Mouse (Mus musculus): ENCODE results near the gene Borcs6.
"Not testable (repeated sequence)": the region's sequence is repeated elsewhere in the genome, so short reads cannot be mapped to it uniquely, and the experiment has no call there.

The Borcs6 gene

DNA sequence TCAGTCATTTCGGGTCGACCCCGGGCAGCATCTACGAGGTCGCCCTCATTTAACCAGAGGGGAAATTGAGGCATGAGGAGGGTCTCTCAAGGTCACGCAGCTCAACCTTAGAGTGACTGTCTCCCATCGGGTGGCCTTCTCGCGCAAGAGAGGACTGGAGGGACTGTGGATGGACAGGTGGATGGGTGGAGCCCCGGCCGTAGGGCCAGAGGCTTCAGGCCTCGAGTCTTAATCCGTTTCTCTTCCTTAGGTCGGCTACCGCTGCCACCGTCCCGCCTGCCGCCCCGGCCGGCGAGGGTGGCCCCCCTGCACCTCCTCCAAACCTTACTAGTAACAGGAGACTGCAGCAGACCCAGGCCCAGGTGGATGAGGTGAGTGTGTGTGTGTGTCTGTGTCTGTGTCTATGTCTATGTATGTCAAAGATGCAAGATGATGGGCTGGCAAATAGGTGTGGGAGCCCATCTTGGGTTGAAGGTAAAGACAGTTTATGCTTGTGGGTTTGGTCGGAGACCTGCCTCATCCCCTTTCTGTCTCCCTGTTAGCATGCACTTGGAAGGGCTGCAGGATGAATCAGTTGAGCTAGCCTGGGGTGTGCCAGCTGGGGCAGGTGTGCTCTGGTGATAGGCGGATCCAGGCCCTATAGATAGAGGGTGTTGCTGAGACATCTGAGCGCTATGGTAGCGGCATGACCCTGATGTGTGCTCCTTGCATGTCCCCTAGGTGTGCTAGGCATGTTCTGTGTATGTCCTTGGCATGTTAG, 29.5 kb downstream of the Borcs6 start:
- DNase-seq (ENCODE audit: low spot score in 2 of 2), result no peak

DNA sequence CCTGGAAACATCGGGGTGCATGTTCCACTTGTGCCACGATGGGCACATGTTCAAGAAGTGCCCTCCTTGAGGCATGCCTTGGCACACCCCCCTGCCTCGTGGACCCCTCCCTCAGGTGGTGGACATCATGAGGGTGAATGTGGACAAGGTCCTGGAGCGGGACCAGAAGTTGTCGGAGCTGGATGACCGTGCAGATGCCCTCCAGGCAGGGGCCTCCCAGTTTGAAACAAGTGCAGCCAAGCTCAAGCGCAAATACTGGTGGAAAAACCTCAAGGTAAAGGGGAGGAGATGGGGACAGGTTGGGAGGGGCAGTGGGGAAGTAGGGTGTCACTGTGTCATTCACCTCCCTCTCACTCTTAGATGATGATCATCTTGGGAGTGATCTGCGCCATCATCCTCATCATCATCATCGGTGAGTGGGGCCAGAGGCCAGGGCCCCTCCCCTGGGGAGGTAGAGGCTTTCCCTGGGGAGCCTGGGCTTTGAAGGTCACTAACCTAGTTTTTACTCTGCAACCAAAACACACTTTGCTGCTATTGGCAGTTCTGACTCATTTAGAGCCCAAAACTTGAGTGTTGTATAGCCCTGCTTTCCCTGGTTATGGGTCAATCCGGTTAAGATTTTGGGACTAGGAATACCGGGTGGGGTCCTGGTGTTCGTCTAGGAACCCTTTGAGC, 30.2 kb downstream of the Borcs6 start:
- DNase-seq (ENCODE audit: low spot score in 2 of 2), result no peak

DNA sequence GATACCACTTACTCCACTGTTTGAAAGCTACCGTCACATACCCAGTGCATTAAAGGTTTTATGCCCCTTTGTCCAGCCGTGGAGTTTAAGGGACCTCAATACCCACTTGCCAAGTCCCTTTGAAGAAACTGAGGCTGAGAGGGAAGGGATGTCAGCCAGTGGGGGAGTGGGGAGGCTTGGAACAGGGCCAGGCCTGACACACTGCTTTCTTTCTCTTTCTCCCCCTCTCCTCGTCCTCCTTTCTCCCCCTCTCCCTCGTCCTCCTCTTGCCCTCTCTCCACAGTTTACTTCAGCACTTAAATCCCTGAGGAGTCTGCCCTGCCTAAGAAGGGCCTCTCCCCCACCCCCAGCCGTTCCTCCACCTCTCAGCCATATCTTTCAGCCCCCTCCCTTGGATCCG, 30.9 kb downstream of the Borcs6 start:
- no peak for DNase-seq (ENCODE audit: low spot score in 2 of 2)

DNA sequence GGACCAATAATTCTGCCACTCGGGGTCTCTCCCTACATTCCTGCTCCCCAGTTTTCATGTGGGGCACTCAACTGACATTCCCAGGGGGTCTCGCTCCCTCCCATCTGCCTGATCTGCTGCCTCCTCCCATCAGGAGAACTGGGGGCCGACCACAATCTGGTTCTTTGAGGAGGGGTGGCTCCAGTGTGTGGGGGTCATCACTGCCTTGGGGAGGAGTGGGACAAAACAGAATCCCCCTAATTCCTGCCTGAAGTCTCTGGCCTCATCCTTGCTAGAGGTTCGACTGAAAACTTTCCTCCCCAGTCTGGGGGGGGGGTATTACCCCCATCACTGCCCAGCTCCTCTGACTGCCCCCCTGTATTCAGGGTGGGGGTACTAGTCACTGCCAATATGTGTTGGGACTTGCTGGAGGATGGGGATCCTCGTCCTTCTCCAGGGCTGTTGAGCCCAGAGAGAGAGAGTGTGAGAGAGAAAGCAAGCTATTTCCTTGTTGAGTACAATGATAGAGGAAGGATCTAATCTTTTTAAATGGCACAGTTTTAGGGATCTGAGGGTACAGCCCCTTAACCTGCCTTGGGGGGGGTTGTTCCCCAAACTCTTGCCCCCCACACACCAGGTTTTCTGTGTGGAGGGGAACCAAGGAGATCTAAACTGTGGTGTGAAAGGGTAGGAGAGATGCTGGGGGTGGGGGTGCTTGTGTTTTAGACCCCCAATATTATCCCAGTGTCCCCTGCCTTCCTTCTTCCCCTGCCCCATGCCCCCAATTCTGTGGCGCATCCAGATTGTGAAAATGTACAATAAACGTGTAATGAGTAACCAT, 32.3 kb downstream of the Borcs6 start:
- DNase-seq (ENCODE audit: low spot score in 2 of 2), result no peak

DNA sequence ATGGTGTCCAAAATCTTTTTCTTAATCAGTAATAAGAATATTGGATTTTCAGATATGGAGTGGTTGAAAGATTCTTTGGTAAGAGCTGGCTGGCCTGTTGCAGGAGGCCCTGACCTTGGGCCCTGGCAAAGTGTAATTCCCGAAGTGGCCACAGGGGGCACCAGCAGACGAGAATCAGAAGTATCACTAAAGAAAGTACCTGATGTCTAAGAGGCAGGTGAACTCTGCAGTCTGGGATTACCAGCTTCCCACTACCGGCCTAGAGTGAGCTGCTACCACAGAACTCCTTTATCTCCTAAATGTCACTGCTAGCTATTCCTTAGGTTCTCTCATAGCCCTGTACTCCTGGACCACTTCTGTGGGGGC, 32.9 kb downstream of the Borcs6 start:
- DNase-seq (ENCODE audit: low spot score in 2 of 2), result peak; percentile 79 to 90

- no peak for DNase-seq (ENCODE audit: low spot score in 2 of 2)
Observed at GRCm38 (mm10) chr11:69092871-69093270, 33.4 kb downstream of the Borcs6 start.

GRCm38 (mm10) chr11:69093856-69094255, 34.3 kb downstream of the Borcs6 start:
- DNase-seq (ENCODE audit: low spot score in 2 of 2), result not testable (repeated sequence)

- peak; percentile 94 to 100 for DNase-seq (ENCODE audit: low spot score in 2 of 2)
Observed at GRCm38 (mm10) chr11:69094697-69095429, 35.3 kb downstream of the Borcs6 start, which contains the start of gene Per1. Gene Per1, plus strand, starts transcription at chr11:69095217.

GRCm38 (mm10) chr11:69095511-69096231, 36.2 kb downstream of the Borcs6 start:
- no peak for DNase-seq (ENCODE audit: low spot score in 2 of 2)

- DNase-seq (ENCODE audit: low spot score in 2 of 2), result no peak
Observed at GRCm38 (mm10) chr11:69096360-69096986, 37.0 kb downstream of the Borcs6 start.

GRCm38 (mm10) chr11:69096987-69097900, 37.7 kb downstream of the Borcs6 start:
- peak; percentile 94 to 100 for DNase-seq (ENCODE audit: low spot score in 2 of 2)

GRCm38 (mm10) chr11:69098039-69098761, 38.7 kb downstream of the Borcs6 start:
- no peak for DNase-seq (ENCODE audit: low spot score in 2 of 2)

- DNase-seq (ENCODE audit: low spot score in 2 of 2), result peak; percentile 96 to 97
Observed at GRCm38 (mm10) chr11:69098762-69099091, 39.2 kb downstream of the Borcs6 start.

DNA sequence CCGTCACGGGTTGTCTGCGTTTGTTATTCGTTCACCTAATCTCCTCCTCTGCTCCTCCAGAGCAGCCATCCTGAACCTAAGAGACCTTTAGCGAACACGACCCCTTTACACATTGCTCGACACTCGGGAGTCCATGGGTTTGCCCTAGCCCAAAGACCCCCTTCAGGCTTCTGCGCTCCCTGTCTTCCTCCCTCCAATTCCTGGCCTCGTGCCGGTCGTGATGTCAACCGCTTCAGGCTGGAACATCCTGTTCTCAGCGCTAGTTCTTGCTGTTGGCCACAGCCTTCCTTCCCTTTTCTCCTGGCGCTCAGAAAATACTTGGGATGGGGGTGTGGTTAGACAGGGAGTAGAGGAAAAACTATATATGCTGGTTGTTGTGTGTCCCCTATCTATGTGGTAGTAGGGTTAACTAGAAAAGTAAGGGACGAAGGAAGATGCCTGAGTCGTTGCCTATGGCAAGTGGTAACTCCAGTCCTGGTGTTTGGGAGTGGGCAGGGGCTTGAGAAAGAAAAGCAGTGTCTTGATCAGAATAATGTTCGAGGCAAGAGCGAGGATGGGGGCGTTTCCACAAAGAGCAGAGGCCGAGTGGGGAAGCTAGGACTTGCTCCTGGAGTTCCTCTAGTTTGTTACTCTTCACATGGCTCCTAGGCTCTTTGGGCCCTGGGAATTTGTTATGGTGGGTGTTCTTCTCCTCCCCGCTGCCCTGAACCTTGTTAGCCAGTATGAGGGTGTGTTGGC, 39.8 kb downstream of the Borcs6 start:
- DNase-seq (ENCODE audit: low spot score in 2 of 2), result peak in 1 of 2 experiments; percentile 75

GRCm38 (mm10) chr11:69099915-69100345, 40.4 kb downstream of the Borcs6 start:
- DNase-seq (ENCODE audit: low spot score in 2 of 2), result peak; percentile 76 to 90

DNA sequence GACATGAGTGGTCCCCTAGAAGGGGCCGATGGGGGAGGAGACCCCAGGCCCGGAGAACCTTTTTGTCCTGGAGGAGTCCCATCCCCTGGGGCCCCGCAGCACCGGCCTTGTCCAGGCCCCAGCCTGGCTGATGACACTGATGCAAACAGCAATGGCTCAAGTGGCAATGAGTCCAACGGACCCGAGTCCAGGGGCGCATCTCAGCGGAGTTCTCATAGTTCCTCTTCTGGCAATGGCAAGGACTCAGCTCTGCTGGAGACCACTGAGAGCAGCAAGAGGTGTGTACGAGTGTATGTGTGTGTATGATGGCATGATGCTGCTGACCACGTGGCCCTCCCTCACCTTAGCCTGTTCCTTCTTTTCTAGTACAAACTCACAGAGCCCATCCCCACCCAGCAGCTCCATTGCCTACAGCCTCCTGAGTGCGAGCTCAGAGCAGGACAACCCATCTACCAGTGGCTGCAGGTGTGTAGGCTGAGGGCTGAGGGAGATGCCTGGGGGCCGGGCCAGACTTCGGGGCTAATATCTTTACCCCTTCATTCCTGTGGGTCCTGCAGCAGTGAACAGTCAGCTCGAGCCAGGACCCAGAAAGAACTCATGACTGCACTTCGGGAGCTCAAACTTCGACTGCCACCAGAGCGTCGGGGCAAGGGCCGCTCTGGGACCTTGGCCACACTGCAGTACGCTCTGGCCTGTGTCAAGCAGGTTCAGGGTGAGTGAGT, 41.3 kb downstream of the Borcs6 start:
- DNase-seq (ENCODE audit: low spot score in 2 of 2), result no peak

GRCm38 (mm10) chr11:69101604-69102402, 42.3 kb downstream of the Borcs6 start:
- DNase-seq (ENCODE audit: low spot score in 2 of 2), result no peak

Measured in urinary bladder, adult 18-20 months (tissue).